Mouse (Mus musculus): ENCODE measurements around the gene Rpl28.

The Rpl28 gene

DNA sequence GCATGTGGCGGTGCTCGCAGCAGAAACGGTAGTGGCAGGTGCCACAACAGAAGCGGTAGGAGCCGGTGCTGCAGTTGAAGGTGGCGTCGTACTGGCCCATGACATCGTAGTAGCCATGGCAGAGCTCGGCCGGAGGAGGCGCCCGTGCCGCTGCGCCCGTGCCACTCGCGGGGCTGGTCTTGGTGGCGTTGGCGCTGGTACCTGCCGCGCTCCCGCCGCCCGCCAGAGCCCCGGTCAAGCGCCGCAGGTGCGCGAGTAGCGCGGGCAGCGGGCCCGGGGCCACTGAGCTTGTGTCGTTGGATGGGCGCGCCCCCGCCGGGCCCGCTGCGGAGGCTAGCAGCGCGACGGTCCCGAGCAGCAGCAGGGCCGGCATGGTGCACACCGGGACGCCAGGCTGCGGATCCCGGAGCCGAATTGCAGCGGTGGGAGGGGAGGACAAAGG lies 43.7 kb downstream of the Rpl28 start:
- peak; percentile 87 to 90 for DNase-seq

DNA sequence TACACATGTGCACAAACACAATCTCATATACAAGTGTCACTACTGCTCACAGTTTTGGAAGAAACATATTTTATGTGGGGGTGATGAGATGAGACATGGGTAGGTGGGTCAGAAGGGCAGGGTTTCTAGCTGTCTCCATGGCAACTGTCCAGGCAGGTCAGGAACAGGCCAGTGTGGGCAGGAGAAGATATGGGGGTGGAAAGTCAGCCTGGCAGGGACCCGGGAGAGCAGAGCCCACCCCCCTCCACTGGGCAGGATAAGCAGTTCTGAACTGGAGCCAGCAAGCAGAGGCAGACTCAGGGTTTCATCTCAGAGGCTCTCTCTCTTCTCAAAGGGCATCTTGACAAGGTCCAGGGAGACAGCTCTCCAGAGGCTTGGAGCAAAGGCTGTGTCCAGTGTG lies 45.0 kb downstream of the Rpl28 start:
- peak; percentile 34 for DNase-seq

DNA sequence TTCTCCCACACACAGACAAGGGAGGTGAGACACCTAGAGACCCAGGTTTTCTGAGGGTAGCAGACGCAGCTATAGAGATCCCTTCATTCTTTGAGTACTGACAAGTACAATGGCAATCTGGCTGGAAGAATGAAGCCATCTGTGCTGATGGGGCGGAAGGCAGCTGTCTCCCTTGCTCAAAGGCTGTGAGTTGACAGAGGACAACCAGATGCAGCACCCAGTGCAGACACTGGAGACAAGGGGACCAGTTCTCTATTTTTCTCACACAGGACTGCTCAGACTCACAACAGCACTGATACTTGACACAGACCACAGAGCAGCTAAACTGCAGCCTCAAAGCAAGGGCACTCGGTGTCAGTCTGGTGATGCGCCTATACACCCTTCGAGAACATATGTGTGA lies 49.4 kb downstream of the Rpl28 start:
- DNase-seq: no peak

DNA sequence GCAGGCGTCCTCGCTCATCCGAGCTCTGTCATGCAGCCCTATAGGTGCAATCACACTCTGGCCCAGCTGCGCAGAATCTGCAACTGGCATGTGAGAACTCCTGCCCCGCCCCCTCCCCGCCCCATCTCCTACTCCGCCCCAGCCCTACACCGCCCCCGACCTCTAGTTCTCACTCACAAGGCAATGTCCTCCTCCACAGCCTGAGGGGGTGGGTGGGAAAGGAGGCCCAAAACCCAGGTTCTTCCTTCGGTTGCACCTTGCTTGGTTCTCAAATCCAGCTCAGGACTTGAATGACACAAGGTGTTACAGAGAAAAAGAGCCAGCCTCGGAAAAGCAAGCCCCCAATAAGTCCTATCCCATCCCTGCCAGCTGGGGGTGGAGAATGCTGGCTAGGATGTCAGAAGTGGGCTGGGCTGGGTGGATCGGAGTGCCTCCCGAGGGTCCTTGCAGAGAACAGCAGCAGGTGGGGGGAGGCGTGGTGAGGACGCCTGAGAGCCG lies 50.0 kb downstream of the Rpl28 start:
- peak; percentile 24 to 31 for DNase-seq

DNA sequence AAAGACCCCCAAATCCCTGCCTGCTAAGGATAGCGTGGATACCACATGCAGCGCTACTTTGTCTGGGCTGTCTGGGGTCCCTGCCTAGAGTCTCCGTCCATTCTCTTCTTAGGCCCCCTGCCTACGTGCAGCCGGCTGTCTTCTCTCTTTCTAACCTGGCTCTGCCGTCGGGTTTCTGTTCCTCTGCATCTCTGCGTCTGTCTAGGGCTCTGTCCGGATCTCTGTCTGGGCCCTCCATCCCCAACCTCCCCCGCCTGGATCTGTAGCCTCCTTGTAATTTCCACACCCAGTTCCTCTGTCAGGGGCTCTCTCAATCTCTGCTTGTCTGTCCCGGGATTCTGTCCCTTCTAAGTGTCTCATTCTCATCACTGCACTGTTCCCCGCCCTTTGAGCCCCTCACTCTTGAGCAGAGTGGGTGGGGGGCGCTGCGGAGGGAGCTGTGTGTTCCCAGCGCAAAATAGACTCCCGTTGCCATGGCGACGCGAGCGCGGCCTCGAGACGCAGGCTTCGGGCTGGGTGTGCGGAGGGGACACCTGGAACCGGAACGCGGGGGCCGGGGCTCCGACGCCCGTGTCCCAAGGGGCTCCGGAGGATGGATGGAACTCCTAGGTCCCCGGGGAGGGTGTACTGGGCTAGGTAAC lies 51.0 kb downstream of the Rpl28 start:
- peak; percentile 78 to 83 for DNase-seq

DNA sequence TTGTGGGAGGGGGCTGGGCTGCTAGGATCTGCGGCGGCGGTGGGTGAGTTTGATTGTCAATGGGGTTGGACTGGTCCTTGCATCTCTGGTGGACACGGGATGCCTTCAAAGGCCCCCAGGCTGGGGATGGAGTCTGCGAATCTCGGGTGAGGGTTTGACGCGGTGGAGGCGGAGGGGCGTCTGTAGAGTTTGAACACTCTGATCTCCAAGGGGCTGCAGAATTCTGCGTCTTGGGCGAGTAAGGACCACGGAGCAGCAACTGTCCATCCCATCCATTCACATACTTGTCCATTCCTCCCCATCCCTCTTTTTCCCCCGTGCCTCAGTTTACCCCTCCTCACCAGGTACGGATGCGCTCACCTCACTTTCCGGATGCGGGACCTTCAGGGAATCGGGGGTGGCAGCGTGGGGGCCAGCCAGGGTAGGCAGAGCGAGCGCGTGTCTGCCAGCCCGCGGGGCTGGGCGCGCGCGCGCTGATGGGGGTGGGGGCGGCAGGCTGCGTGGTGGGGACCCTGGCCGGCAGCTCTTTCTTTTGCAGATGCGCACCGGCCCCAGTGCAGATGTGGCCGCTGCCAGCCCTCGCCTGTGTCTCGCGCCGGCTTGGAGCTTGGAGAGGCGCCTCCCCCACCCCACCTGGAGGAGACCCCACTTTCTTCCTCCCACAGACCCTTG lies 51.7 kb downstream of the Rpl28 start, which contains the start of gene Shisa7:
Gene Shisa7 (minus strand): TSS at position 452 of the 672 bp plus-strand sequence.
- no peak for DNase-seq

Data from cerebellum, postnatal 10 days (tissue).